Mouse (Mus musculus) testis, adult 2 months (tissue): Measurements from ENCODE around the gene Glod4.

Source experiments
- CTCF ChIP-seq: fragments of 200-500 bp; IDR thresholded peaks from 2 replicates; pipeline ENCODE4 v1.5.1; 2012; ENCODE audit warnings: low read depth, mild to moderate bottlenecking, inconsistent platforms, low read length, moderate library complexity; ENCODE audit not compliant: control insufficient read depth, insufficient read depth, insufficient replicate concordance
- POLR2A ChIP-seq: fragments of 200-500 bp; IDR thresholded peaks from 2 replicates; pipeline ENCODE4 v1.6.1; 2012; ENCODE audit warnings: low read depth, mild to moderate bottlenecking, inconsistent platforms, low read length, moderate library complexity; ENCODE audit not compliant: control insufficient read depth

DNA sequence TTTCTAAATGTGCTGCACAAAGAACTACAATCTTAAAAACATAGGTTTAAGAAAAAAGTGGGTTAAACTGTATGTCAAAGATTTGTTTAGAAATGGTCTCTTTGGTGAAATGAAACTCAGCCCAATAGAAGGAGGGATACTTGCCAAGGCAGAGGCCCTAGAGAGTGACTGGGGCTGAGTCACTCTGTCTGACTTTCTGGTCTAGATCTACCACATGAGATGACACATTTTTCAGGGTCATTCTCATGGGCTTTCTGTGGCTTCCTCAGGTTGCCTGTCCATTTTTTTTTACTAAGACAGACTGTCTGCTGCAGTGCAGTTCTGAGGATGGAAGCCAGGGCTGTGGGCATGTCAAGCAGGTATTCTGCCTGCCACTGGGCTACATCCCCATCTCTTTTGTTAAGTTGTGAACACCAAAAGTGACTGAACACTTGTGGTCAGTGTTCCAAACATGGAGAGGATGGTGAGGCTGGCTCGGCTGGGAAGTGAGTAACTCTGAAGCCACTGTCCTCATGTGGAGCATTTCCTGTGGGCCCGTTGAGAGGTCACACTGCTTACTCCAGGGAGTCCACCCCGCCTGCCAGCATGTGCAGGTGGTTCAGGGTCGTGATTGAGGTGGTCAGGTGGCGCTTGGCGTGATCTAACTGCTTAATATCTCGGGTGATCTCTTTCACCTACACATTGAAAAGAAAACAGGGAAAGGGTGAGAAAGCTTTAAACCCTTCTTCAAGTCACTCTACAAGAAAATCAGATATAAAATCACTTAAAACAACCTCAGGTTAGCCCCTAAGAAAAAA, 107.7 kb downstream of the Glod4 start:
- TF ChIP-seq CTCF (no peak), POLR2A (no peak)
